Mouse (Mus musculus): ENCODE measurements around the gene Sel1l3. TPM values are rescaled to one million over a fixed set of nuclear protein-coding genes. Genes with fewer than 3 reads are reported as not detected.

Sel1l3 gene
- total RNA-seq, 2 experiments from 2014 or later: 64.7 to 76.9 TPM

DNA sequence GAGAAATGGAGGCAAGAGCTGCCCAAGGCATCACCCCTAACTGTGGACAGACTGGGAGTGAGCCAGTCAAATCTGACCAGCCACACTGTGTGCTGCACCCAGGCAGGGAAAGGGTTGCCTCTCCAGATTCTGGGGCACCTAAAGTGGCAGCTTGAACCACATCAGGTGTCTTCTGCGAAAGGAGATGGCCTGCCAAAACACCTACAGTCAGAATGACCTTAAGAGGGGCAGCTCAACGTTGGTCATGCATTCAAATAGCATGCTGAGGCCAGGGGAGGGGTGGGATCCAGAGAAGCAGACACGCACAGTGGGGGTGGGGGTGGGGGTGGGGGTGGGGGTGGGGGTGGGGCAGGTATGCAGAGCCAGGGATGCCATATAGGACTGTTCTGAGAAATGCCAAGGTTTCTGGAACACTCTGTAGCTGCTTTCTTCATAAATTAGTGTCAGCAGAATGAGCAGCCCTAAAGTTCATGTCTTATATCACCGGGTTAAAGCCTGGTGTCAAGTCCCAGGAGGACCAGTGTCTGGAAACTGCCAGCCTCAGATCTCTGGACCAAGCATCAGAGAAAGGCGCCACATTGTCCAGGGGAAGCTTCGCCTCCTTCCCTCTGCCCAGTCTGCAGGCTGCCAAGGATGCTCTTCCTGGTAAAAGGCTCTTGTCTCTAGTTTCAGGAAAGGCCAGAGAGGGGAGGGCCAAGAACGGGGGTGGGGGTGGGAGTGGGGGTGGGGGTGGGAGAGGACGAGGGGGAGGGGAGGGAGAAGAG is 65.4 kb downstream of the Sel1l3 start:
- no peak for DNase-seq
- intact Hi-C loops (cut with DNase I): no loop called here

DNA sequence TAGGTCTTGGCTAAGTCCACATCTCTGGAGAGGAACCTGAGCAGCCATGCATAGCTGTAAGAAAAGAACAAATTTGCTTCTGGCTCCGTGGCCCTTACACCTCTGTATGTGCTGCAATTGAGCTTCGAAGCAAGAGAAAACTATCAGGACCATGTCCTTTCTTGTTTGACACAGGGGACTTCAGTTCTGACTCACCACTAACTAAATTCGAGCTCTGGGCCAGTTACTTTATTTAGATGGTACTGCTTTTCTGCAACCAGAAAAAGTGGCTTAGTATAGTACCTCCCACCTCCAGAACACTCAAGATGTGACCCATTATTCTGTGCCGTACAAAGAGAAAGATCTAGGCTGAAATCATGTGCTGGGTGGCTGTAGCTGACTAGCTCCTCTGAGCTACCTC is 66.3 kb downstream of the Sel1l3 start:
- DNase-seq: no peak
- intact Hi-C loops (cut with DNase I): no loop called here

DNA sequence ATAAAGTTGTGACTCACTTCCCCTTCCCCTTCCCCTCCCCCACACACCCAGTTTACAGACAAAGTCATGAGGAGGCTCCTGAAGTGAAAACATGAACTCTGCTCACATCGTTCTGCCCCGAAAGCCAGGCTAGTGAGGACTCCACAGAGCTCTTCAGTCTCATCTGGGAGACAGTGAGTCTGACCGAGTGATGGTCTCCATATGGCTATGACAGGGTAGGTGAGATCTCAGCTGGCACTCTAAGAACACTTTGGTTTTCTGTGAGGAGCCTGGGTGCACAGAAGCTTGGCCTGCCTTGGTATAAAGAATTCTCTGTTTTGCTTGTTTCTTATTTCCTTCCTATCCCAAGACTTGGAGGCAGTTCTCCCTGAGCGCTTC is 67.1 kb downstream of the Sel1l3 start:
- no peak for DNase-seq
- intact Hi-C loops (cut with DNase I): no loop called here

- DNase-seq: no peak
- intact Hi-C loops (cut with DNase I): no loop called here
These were observed 67.6 kb downstream of the Sel1l3 start for GRCm38 (mm10) chr5:53146049-53146683.

- intact Hi-C loops (cut with DNase I): no loop called here
- DNase-seq: no peak
These were observed 71.1 kb downstream of the Sel1l3 start for GRCm38 (mm10) chr5:53142587-53142986.

- intact Hi-C loops (cut with DNase I): no loop called here
These were observed 73.4 kb downstream of the Sel1l3 start for GRCm38 (mm10) chr5:53140158-53140927.

GRCm38 (mm10) chr5:53139566-53139965 is 74.2 kb downstream of the Sel1l3 start:
- DNase-seq: no peak
- intact Hi-C loops (cut with DNase I): no loop called here

More at GRCm38 (mm10) chr5:53140158-53140927, 73.4 kb downstream of the Sel1l3 start:
- no peak for DNase-seq

DNA sequence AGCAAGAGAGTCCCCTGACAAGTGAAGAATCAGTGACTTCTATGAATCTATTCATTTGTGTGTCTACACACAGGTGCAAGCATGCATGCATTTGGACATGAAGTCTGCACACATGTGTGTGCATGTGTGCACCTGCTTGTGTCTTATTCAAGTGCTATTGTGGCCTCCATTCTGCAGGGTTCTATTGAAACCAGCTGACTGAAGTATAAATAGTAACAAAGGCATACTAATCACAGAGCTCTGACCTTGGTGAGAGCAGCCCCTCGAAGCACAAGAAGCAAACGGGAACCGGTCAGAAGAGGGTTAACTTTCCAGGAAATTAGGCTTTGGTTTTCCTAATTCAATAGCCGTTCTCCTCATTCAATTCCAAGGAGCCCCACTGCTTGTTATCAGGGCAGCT is 74.6 kb downstream of the Sel1l3 start:
- intact Hi-C loops (cut with DNase I): no loop called here
- DNase-seq: no peak

- intact Hi-C loops (cut with DNase I): no loop called here
- no peak for DNase-seq
These were observed 75.7 kb downstream of the Sel1l3 start for GRCm38 (mm10) chr5:53138025-53138424.

DNA sequence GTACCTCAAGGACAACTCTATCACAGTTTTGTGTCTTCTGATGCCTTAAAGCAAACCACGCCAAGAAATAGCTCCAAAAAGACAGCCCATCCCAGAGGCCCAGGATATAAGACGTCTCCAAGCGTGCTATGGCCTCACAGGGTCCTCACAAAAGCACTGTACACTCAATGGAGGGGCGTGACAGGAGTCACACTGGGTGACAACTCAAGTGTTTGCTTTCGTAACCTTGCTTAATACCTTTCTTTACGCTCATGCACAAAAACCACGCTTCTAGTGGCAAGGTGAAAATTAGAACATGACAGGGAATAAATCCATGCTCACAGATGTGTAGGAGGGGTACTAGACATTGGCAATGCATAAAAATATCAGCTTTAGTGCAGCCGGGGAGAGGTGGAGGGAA is 77.7 kb downstream of the Sel1l3 start:
- intact Hi-C loops (cut with DNase I): no loop called here
- no peak for DNase-seq

DNA sequence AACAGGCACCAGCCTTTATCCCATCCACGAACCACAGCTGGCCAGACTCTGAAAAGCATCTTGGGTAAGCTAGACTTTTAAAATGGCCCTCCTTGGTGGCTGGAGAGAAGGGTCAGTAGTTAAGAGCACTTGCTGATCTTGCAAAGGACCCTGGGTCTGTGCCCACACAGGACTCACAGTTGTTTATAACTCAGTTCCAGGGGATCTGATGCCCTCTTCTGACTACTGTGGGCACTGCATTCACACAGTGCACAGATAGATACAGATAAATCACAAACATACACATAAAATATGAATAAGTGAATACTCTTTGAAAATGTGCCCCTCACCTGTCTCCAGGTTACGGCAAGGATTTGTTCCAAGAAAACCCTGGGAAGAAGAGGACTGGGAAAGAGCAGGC is 79.7 kb downstream of the Sel1l3 start:
- intact Hi-C loops (cut with DNase I): no loop called here
- DNase-seq: no peak

DNA sequence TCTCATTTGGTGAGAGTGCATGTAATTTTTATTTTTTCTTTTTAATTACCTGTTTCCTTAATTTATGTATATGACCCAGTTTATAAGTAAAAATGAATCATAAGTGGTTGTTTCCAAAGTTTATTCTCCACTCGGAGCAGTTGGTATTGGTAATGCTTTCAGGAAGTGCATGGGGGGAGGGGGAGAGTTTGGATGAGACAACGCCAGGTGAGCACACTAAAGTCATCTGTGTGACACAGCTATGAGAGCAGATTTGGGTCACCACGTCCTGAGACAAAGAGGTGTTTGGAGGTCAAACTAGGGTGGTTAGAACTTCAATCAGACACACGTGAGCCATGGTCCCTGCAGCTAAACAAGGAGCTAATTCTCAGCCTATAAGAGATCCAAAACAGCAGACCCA is 89.0 kb downstream of the Sel1l3 start:
- intact Hi-C loops (cut with DNase I): loop anchor here (5.0 kb wide), 1 partner anchor 242 kb away; no protein-coding TSS in a partner anchor
- no peak for DNase-seq

DNA sequence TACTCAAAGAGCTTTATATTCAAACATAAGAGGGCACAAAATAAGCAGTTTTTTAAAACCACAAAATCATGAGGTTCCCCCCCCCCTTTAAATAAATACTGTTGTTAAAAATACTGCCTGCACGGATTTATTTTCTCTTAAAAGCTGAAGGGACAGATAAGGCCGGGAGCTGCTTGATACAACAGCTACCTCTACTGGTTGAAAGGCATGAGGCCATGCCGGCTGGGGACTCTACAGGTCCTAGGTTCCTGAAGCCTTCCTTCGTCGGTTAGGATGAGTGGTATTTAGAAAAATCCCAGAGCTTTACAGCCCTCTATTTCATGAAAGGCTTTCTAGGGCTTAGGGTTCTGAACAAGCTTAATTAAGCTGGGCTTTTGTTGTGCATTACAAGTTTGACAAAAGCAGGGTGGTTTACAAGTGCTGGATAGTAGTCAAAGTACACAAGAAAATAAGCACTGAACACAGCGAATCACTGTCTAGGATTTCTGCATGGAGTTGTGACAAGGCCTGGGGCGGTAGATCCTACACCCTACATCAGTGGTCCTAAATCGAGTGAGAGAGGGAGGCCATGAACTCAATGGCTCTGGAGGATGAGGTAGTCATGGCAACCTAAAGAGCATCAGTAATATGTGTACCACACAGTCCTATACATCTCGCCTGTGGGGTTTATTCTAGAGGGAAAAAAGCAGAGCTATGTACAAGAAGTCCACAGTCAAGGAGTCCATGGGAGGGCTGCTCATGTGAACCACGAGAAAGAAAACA is 90.0 kb downstream of the Sel1l3 start:
- intact Hi-C loops (cut with DNase I): no loop called here
- DNase-seq: no peak

- DNase-seq: no peak
- intact Hi-C loops (cut with DNase I): no loop called here
These were observed 94.0 kb downstream of the Sel1l3 start for GRCm38 (mm10) chr5:53119689-53120088.

DNA sequence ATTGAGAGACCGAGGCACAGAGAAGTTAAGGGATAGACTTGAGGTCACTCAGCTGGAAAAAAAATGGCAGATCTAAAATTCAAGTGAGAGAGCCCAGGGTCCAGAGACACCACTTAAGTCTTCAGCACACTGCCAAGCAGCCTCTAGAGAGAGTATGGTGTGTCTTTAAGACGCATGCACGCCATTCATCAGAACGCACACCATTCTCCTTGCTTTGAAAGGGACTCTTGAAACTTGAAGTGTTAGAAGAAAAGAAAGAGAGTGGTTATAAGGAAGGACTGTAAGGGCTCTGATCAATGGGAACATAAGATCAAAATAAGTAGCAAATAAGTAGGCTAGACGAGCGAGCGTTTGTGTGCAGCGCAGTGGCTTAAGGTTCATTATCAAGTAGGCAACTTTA is 95.5 kb downstream of the Sel1l3 start:
- intact Hi-C loops (cut with DNase I): no loop called here
- no peak for DNase-seq

DNA sequence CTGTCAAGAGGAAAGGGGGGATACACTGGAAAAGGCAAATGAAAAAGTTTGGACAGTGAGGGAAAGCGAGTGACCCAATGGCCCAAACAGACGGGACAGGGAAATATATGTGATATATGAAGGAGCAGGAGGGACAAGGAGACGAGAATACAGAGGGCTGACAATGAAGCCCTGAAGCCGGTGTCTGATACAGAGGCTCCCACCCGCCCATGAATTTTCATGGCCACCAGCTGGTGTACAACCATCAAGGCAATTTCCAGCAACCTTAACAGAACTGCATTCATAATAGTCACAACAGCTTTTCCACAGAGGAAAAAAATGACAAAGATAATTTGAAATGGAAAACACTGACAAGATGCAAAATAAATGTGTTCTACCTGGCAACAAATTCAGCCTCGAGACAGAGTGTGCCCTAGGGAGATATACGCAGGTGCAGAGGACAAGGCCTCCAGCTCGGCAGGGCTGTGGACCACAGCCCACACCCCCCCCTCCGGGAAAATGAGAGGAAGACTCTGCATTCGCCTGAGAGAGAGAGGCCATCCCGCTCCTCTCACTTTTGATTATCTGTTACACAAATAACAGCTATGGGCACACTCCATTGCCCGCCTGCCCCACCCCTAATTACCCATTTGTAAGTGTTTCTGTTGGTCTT is 99.0 kb downstream of the Sel1l3 start:
- intact Hi-C loops (cut with DNase I): no loop called here

DNA sequence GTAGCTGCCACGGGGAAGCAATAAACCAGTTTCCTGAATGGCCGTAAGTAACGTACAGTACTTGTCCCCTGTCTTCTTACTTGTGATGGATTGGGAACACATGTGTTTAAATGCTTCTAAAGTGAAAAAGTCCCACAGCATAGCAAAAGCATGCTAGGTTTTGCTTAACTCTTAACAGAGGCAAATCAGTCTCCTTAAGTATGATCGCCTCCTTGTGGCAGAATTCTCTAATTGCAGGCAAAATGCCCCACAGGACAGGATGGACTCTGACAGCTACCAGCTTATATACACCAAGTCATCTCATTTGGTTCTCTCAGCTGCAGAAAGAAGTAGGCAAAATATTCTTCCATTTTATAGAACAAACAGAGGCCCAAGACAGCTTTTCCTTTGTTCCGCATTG is 100.8 kb downstream of the Sel1l3 start:
- DNase-seq: no peak
- intact Hi-C loops (cut with DNase I): no loop called here

More for the DNA sequence above, 99.0 kb downstream of the Sel1l3 start:
- DNase-seq: no peak

- intact Hi-C loops (cut with DNase I): no loop called here
- DNase-seq: no peak
These were observed 102.7 kb downstream of the Sel1l3 start for GRCm38 (mm10) chr5:53111036-53111435.

DNA sequence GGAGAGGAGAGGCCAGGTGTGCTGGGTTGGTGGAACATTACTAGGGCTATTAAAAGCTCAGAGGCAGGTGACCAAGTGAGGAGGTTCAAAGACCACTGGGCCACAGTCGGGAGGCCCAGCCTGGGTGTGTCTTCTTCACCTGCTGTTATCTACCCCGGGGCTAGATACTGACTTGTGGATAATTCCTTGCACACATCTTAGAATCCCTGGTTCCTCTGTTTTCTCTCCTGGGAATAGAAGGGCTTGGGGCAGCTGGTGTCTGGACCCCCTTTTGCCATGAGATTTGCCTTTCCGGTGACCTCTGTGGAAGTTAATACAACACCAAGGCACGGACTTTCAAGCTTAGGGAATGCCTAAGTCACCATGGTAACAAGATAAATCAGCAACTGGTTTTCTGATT is 103.5 kb downstream of the Sel1l3 start:
- intact Hi-C loops (cut with DNase I): no loop called here
- DNase-seq: no peak

- intact Hi-C loops (cut with DNase I): no loop called here
- no peak for DNase-seq
These were observed 105.1 kb downstream of the Sel1l3 start for GRCm38 (mm10) chr5:53108668-53109067.
